Mouse (Mus musculus) kidney, embryonic 14.5 days (tissue): ENCODE data around the gene Mpl. TPM values are rescaled to one million over a fixed set of nuclear protein-coding genes. Genes with fewer than 3 reads are reported as not detected.

Source experiments
- ATAC-seq: fragments of 200-750 bp; cut with Nextera tagmentation; 2 replicates; pipeline ENCODE4 v1.8.0; 2017; ENCODE audit warnings: moderate number of reproducible peaks, mild to moderate bottlenecking, moderate TSS enrichment, moderate library complexity; ENCODE audit not compliant: low FRiP score, low TSS enrichment
- H3K27ac ChIP-seq: fragments of 300-500 bp; sonication (generic); 2 replicates; pipeline ENCODE4 v1.5.1; 2014; ENCODE audit warnings: low read depth, mild to moderate bottlenecking, low read length, moderate library complexity, mixed read lengths
- H3K27me3 ChIP-seq: fragments of 300-500 bp; sonication (generic); 2 replicates; pipeline ENCODE4 v1.6.1; 2014; ENCODE audit warnings: mild to moderate bottlenecking, low read length; ENCODE audit not compliant: control insufficient read depth, insufficient read depth
- H3K36me3 ChIP-seq: fragments of 300-500 bp; sonication (generic); 2 replicates; pipeline ENCODE4 v1.6.1; 2014; ENCODE audit warnings: low read length, mixed read lengths; ENCODE audit not compliant: control insufficient read depth, insufficient read depth
- H3K4me1 ChIP-seq: fragments of 300-500 bp; sonication (generic); 2 replicates; pipeline ENCODE4 v1.6.1; 2014; ENCODE audit warnings: low read length, mixed read lengths; ENCODE audit not compliant: control insufficient read depth, insufficient read depth
- H3K4me2 ChIP-seq: fragments of 300-500 bp; sonication (generic); replicated peaks from 2 replicates; pipeline ENCODE4 v1.6.1; 2014; ENCODE audit warnings: low read depth, mild to moderate bottlenecking, low read length
- H3K4me3 ChIP-seq: fragments of 300-500 bp; sonication (generic); 2 replicates; pipeline ENCODE4 v1.5.1; 2014; ENCODE audit warnings: mild to moderate bottlenecking, low read length
- H3K9ac ChIP-seq: fragments of 300-500 bp; sonication (generic); 2 replicates; pipeline ENCODE4 v1.6.1; 2014; ENCODE audit warnings: low read depth, mild to moderate bottlenecking, low read length, moderate library complexity
- H3K9me3 ChIP-seq: fragments of 300-500 bp; sonication (generic); 2 replicates; pipeline ENCODE4 v1.6.1; 2016; ENCODE audit warnings: low read length; ENCODE audit not compliant: control insufficient read depth
- WGBS: fragments of 180-500 bp; shearing (Covaris S2); extraction: QIAGEN DNeasy Blood & Tissue Kit; methylation state at CpG from one replicate; pipeline ENCODE4 v1.1.7; 2014; 5-methylcytosine and 5-hydroxymethylcytosine counted together
- polyA plus RNA-seq: library from polyadenylated mRNA; unstranded; fragments of >200 nt; fragmentation: Nextera tagmentation; extraction: Ambion mirVana; gene quantifications from 2 replicates; pipeline ENCODE4 v1.2.1, GENCODE M21; 2014

Gene Mpl
- 0.23 TPM in 1 of 2 replicates, not detected in the other for polyA plus RNA-seq

- Histone ChIP-seq H3K4me2 (no peak within 1 kb of the TSS), H3K4me3 (no peak within 1 kb of the TSS), H3K27ac (no peak within 1 kb of the TSS), H3K9ac (no peak within 1 kb of the TSS), H3K4me1 (no peaks in the 10 kb centered on the region), H3K27me3 (no peaks in the 10 kb centered on the region), H3K9me3 (no peaks in the 10 kb centered on the region), H3K36me3 (no peaks in the 10 kb centered on the region)
- WGBS, result 70% methylated on average over 9 of the region's 9 CpGs
- no peak for ATAC-seq
Measured at GRCm38 (mm10) chr4:118457345-118457975, at the start of gene Mpl. Gene Mpl, minus strand, starts transcription at chr4:118457513.

GRCm38 (mm10) chr4:118505551-118505950 lies 48.2 kb upstream of the Mpl start:
- no peaks in the 10 kb centered on the region for H3K27me3 ChIP-seq
- 70% methylated on average over 3 of the region's 3 CpGs for WGBS
- no peak overlapping the region for H3K27ac ChIP-seq
- no peak overlapping the region for H3K4me3 ChIP-seq
- peaks cover 1% of the 10 kb centered on the region; the same call in 1 of the 2 replicates for H3K4me1 ChIP-seq
- no peaks in the 10 kb centered on the region for H3K36me3 ChIP-seq
- H3K9me3 ChIP-seq, result no peaks in the 10 kb centered on the region
- no peak for ATAC-seq
- H3K9ac ChIP-seq, result no peak overlapping the region
- no peak overlapping the region for H3K4me2 ChIP-seq

GRCm38 (mm10) chr4:118500792-118501191 lies 43.5 kb upstream of the Mpl start:
- Histone ChIP-seq H3K4me2 (no peak overlapping the region), H3K27ac (no peak overlapping the region), H3K9me3 (no peaks in the 10 kb centered on the region), H3K4me1 (0 out of 2 replicates have a peak, but pooled peaks cover 4% of the 10 kb centered on the region), H3K9ac (no peak overlapping the region), H3K36me3 (no peaks in the 10 kb centered on the region), H3K4me3 (no peak overlapping the region), H3K27me3 (no peaks in the 10 kb centered on the region)
- ATAC-seq, result no peak
- WGBS, result 62% methylated on average over 9 of the region's 9 CpGs

GRCm38 (mm10) chr4:118500171-118500724 lies 42.9 kb upstream of the Mpl start:
- Histone ChIP-seq H3K4me1 (0 out of 2 replicates have a peak, but pooled peaks cover 4% of the 10 kb centered on the region), H3K27ac (no peak overlapping the region), H3K4me3 (no peak overlapping the region), H3K4me2 (no peak overlapping the region), H3K9me3 (no peaks in the 10 kb centered on the region), H3K9ac (no peak overlapping the region), H3K36me3 (no peaks in the 10 kb centered on the region), H3K27me3 (no peaks in the 10 kb centered on the region)
- no peak for ATAC-seq
- 33% methylated on average over 6 of the region's 6 CpGs for WGBS

GRCm38 (mm10) chr4:118490461-118490860 lies 33.1 kb upstream of the Mpl start:
- Histone ChIP-seq H3K4me1 (peaks cover 3% of the 10 kb centered on the region; the same call in 1 of the 2 replicates), H3K4me2 (no peak overlapping the region), H3K27ac (no peak overlapping the region), H3K27me3 (no peaks in the 10 kb centered on the region), H3K36me3 (no peaks in the 10 kb centered on the region), H3K4me3 (no peak overlapping the region), H3K9me3 (no peaks in the 10 kb centered on the region), H3K9ac (no peak overlapping the region)
- ATAC-seq, result no peak
- WGBS, result 92% methylated on average over 10 of the region's 10 CpGs

GRCm38 (mm10) chr4:118489717-118490132 lies 32.4 kb upstream of the Mpl start, which contains the start of gene Tie1:
Gene Tie1, minus strand, starts transcription at chr4:118490061.
- Histone ChIP-seq H3K9ac (no peak within 1 kb of the TSS), H3K27me3 (no peaks in the 10 kb centered on the region), H3K4me3 (peak within 1 kb of the TSS; percentile 6), H3K4me1 (peaks cover 3% of the 10 kb centered on the region; the same call in 1 of the 2 replicates), H3K4me2 (peak within 1 kb of the TSS; percentile 12; the same call in 1 of the 2 replicates), H3K9me3 (no peaks in the 10 kb centered on the region), H3K27ac (no peak within 1 kb of the TSS), H3K36me3 (no peaks in the 10 kb centered on the region)
- peak; percentile 49 for ATAC-seq
- 70% methylated on average over 8 of the region's 8 CpGs for WGBS

- H3K27me3 ChIP-seq, result no peaks in the 10 kb centered on the region
- 0 out of 2 replicates have a peak, but pooled peaks have one; percentile 24 for ATAC-seq
- WGBS, result 54% methylated on average over 15 of the region's 15 CpGs
- no peak overlapping the region for H3K4me3 ChIP-seq
- H3K36me3 ChIP-seq, result no peaks in the 10 kb centered on the region
- H3K4me1 ChIP-seq, result peaks cover 6% of the 10 kb centered on the region; the same call in 1 of the 2 replicates
- H3K9ac ChIP-seq, result no peak overlapping the region
- H3K27ac ChIP-seq, result no peak overlapping the region
- no peaks in the 10 kb centered on the region for H3K9me3 ChIP-seq
- no peak overlapping the region for H3K4me2 ChIP-seq
Measured at GRCm38 (mm10) chr4:118476773-118477530, 19.6 kb upstream of the Mpl start.

- 89% methylated on average over 11 of the region's 11 CpGs for WGBS
- H3K27ac ChIP-seq, result no peak overlapping the region
Measured at GRCm38 (mm10) chr4:118472687-118473086, 15.4 kb upstream of the Mpl start.

More at GRCm38 (mm10) chr4:118472687-118473086, 15.4 kb upstream of the Mpl start:
- no peak overlapping the region for H3K9ac ChIP-seq
- H3K4me3 ChIP-seq, result no peak overlapping the region
- H3K36me3 ChIP-seq, result no peaks in the 10 kb centered on the region
- no peak overlapping the region for H3K4me2 ChIP-seq
- peaks cover 6% of the 10 kb centered on the region for H3K4me1 ChIP-seq
- H3K9me3 ChIP-seq, result no peaks in the 10 kb centered on the region
- no peak for ATAC-seq
- no peaks in the 10 kb centered on the region for H3K27me3 ChIP-seq
